In the genomic region with DNA sequence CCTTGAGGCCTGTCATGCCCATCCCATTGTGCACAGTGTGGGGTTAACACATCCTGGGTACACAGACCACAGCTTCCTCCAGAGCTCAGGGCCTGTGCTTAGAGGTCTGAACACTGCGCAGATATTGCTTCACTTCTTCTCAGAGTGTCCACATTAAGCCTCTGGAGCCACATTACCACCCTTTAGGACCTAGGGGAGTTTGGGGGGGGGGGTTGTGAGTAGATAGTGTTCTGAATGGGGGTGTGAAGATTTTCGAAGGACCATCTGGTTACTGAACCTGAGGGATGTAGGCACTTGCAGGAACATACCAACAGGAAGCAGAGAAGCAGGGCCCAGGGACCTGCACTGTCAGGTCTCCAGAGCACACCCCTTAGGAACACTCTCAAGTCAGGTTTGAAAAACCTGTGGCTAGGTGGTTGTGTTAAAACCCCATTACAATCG, we compare ENCODE assay signal across 9 mouse cellular contexts. TPM values are rescaled to one million over a fixed set of nuclear protein-coding genes. Genes with fewer than 3 reads are reported as not detected.
DNase-seq lines count a peak whose midpoint lies in the region; ATAC-seq and TF ChIP-seq lines count a peak whose summit lies in the region.
"Had no signal": no experiment of that assay in that cellular context is flagged by ENCODE, and none has a peak within 500 bp of the region (broad histone marks: within the 10 kb centered on the region; RNA-seq: fewer than 3 reads in every experiment).

No protein-coding gene starts in this region.

- no peak for TF ChIP-seq EP300 in heart, adult 2 months (IDR thresholded peaks at IDR 0.05; ENCODE audit: insufficient read depth, low read depth, low read length)

- peak overlapping the region; percentile 47 for H3K4me3 ChIP-seq in heart, adult 2 months
- H3K4me3 ChIP-seq in intestine, embryonic 15.5 days (replicated peaks), result peak overlapping the region; percentile 7; the same call in 1 of the 2 replicates

- no peaks in the 10 kb centered on the region for H3K9me3 ChIP-seq in intestine, embryonic 15.5 days

- H3K4me2 ChIP-seq in intestine, embryonic 15.5 days (replicated peaks), result peak overlapping the region; percentile 93

- intact Hi-C loops in heart, adult 2 months (cut with DNase I), result no loop called here

- H3K4me1 ChIP-seq in heart, adult 2 months (ENCODE audit: control insufficient read depth, insufficient read depth, low read length), result peaks cover 18% of the 10 kb centered on the region
- H3K4me1 ChIP-seq in intestine, embryonic 15.5 days (replicated peaks), result peaks cover 26% of the 10 kb centered on the region

- H3K27me3 ChIP-seq in heart, adult 2 months (ENCODE audit: control insufficient read depth, insufficient read depth, low read length), result no peaks in the 10 kb centered on the region
- H3K27me3 ChIP-seq in intestine, embryonic 15.5 days (replicated peaks), result peaks cover 35% of the 10 kb centered on the region

- 50% methylated on average over 3 of the region's 3 CpGs for whole genome bisulfite sequencing in heart, adult 2 months
- 37% methylated on average over 3 of the region's 3 CpGs for WGBS in intestine, embryonic 15.5 days

- H3K79me2 ChIP-seq in heart, adult 2 months (replicated peaks; ENCODE audit: control insufficient read depth, insufficient read depth, low read length), result 0 out of 2 replicates have a peak, but pooled peaks cover 1% of the 10 kb centered on the region

- DNase-seq in heart, adult 2 months, result no peak
- DNase-seq in heart, postnatal 4 days, result no peak
- peak; percentile 71 to 84 for DNase-seq in natural killer cell, adult 2 months (ENCODE audit: low spot score in 2 of 2)
- no peak for DNase-seq in right cerebral cortex, adult 2 months (ENCODE audit: low spot score in 2 of 2)
- no peak for DNase-seq in kidney, adult 8-10 months
- DNase-seq: forebrain, postnatal 0 days had no signal

- peaks cover 13% of the 10 kb centered on the region for H3K36me3 ChIP-seq in heart, adult 2 months (ENCODE audit: control insufficient read depth, insufficient read depth, low read length)
- H3K36me3 ChIP-seq in intestine, embryonic 15.5 days, result no peaks in the 10 kb centered on the region

- peak overlapping the region; percentile 39 for H3K9ac ChIP-seq in heart, adult 2 months (ENCODE audit: low read depth, low read length)
- no peak overlapping the region for H3K9ac ChIP-seq in intestine, embryonic 15.5 days

- peak overlapping the region; percentile 55 for H3K27ac ChIP-seq in heart, adult 2 months
- H3K27ac ChIP-seq in intestine, embryonic 15.5 days, result no peak overlapping the region

- no peak for TF ChIP-seq POLR2A in heart, adult 2 months (IDR thresholded peaks at IDR 0.05; ENCODE audit: insufficient read depth, low read depth, low read length)

- ATAC-seq in activated CD4-positive, CD25-positive, alpha-beta regulatory T cell, adult 4 months, result peak; percentile 67
- no peak for ATAC-seq in intestine, embryonic 15.5 days
- no peak for ATAC-seq in erythroblast, adult 5-6 weeks (replicated peaks; ENCODE audit: low FRiP score, poor library complexity, severe bottlenecking)

- TF ChIP-seq CTCF in heart, adult 2 months (IDR thresholded peaks at IDR 0.05), result no peak

RNA-seq across cellular contexts. Expression of a gene that starts 3.3 kb away (rescaled TPM):
- 10 to 100 TPM; 23.5 to 28.2 TPM for total RNA-seq in heart, adult 2 months (2021)
- polyA plus RNA-seq in heart, adult 2 months (2012; rRNA removed), result 14.9 and 17.4 TPM in 2 replicates
- total RNA-seq in heart, postnatal 4 days (2021), result 10 to 100 TPM; 38.9 to 41.1 TPM
- 100 to 1,000 TPM; 114 to 122 TPM for polyA plus RNA-seq in activated CD4-positive, CD25-positive, alpha-beta regulatory T cell, adult 4 months (2017; shearing (Covaris generic))
- 12.6 and 14.4 TPM in 2 replicates for polyA plus RNA-seq in intestine, embryonic 15.5 days (2015; fragmentation: Nextera tagmentation; extraction: Ambion mirVana)
- total RNA-seq in erythroblast, adult 5-6 weeks (2015; ENCODE audit: low replicate concordance), result 27.3 and 30.5 TPM in 2 replicates
- 21.7 and 26.2 TPM in 2 replicates for total RNA-seq in erythroblast, adult 5-6 weeks (2017; ENCODE audit: low replicate concordance)

Comparison
In these comparisons a context has a peak if more than half of its experiments do, and no peak if none do; other contexts are left out.
1. DNase-seq: peak in natural killer cell, adult 2 months (2 of 2); none in heart, adult 2 months (0 of 2), heart, postnatal 4 days (single experiment), right cerebral cortex, adult 2 months (0 of 2) and kidney, adult 8-10 months (0 of 2).